Mouse (Mus musculus): ENCODE measurements around the gene Tec. TPM values are rescaled to one million over a fixed set of nuclear protein-coding genes. Genes with fewer than 3 reads are reported as not detected.

Gene Tec
- polyA plus RNA-seq, 1 experiment from 2014 or later, result 2.9 TPM

DNA sequence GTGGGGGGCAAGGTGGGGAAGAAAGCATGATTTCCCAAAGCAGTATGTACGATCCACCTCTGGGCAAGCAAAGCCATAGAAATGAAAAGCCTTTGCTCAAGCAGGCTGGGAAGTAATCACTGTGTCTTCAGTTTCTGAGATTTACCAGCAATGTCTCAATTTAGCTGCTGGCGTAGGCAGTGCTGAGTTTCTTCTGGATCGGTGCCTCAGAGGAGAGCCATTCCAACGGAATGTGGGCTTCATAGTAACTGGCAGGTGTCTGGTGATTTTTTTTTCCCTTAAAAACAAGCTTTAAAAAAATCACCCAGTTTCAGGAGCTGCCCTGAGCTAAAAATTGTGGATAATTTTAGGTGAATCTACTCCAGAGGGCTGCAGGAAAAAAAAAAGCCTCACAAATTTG lies 120.9 kb downstream of the Tec start:
- WGBS, result 86% methylated on average over 4 of the region's 4 CpGs
- no peak overlapping the region for H3K4me2 ChIP-seq (ENCODE audit: low read depth, low read length, severe bottlenecking)
- no peak overlapping the region for H3K27ac ChIP-seq (ENCODE audit: low read depth, low read length)
- H3K9me3 ChIP-seq (ENCODE audit: control insufficient read depth, low read length), result no peaks in the 10 kb centered on the region
- ATAC-seq (replicated peaks; ENCODE audit: low FRiP score), result no peak
- H3K27me3 ChIP-seq (ENCODE audit: control insufficient read depth, insufficient read depth, low read length), result no peaks in the 10 kb centered on the region
- H3K4me3 ChIP-seq (ENCODE audit: low read depth, low read length), result no peak overlapping the region
- no peak overlapping the region for H3K9ac ChIP-seq (ENCODE audit: low read length)
- no peak for DNase-seq (ENCODE audit: low spot score)
- H3K36me3 ChIP-seq (ENCODE audit: control insufficient read depth, insufficient read depth, low read length), result no peaks in the 10 kb centered on the region
- H3K4me1 ChIP-seq (replicated peaks; ENCODE audit: control insufficient read depth, insufficient read depth, low read length), result no peaks in the 10 kb centered on the region

- H3K4me3 ChIP-seq (ENCODE audit: low read depth, low read length), result no peak overlapping the region
- no peaks in the 10 kb centered on the region for H3K4me1 ChIP-seq (replicated peaks; ENCODE audit: control insufficient read depth, insufficient read depth, low read length)
- no peak for ATAC-seq (replicated peaks; ENCODE audit: low FRiP score)
- H3K36me3 ChIP-seq (ENCODE audit: control insufficient read depth, insufficient read depth, low read length), result no peaks in the 10 kb centered on the region
- WGBS, result 89% methylated on average over 4 of the region's 4 CpGs
- no peak overlapping the region for H3K9ac ChIP-seq (ENCODE audit: low read length)
- no peak for DNase-seq (ENCODE audit: low spot score)
- no peaks in the 10 kb centered on the region for H3K9me3 ChIP-seq (ENCODE audit: control insufficient read depth, low read length)
- no peak overlapping the region for H3K27ac ChIP-seq (ENCODE audit: low read depth, low read length)
- no peak overlapping the region for H3K4me2 ChIP-seq (ENCODE audit: low read depth, low read length, severe bottlenecking)
- no peaks in the 10 kb centered on the region for H3K27me3 ChIP-seq (ENCODE audit: control insufficient read depth, insufficient read depth, low read length)
Observed at GRCm38 (mm10) chr5:72746461-72746860, 121.8 kb downstream of the Tec start.

DNA sequence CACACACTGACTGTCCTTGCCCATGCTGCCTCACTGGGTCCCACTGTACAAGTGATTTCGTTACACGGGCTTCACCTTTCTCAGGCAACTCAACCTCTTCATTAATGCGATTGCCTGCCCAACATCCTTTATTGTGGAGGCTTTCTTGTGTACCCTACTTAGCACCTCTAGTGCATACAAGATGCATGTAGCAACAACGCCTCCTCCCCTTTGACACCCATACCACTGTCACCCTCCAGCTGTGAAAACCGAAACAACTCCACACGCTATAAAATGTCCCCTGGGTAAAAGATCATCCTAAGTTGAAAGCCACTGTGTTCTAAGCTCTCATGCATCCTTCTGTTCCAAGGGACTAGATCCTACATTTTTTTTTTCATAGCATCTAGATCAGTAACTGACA lies 125.2 kb downstream of the Tec start:
- no peak overlapping the region for H3K27ac ChIP-seq (ENCODE audit: low read depth, low read length)
- no peak for ATAC-seq (replicated peaks; ENCODE audit: low FRiP score)
- WGBS, result 92% methylated on average over 6 of the region's 6 CpGs
- no peak overlapping the region for H3K9ac ChIP-seq (ENCODE audit: low read length)
- no peak overlapping the region for H3K4me3 ChIP-seq (ENCODE audit: low read depth, low read length)
- no peak overlapping the region for H3K4me2 ChIP-seq (ENCODE audit: low read depth, low read length, severe bottlenecking)
- H3K27me3 ChIP-seq (ENCODE audit: control insufficient read depth, insufficient read depth, low read length), result no peaks in the 10 kb centered on the region
- no peaks in the 10 kb centered on the region for H3K36me3 ChIP-seq (ENCODE audit: control insufficient read depth, insufficient read depth, low read length)
- no peaks in the 10 kb centered on the region for H3K4me1 ChIP-seq (replicated peaks; ENCODE audit: control insufficient read depth, insufficient read depth, low read length)
- no peaks in the 10 kb centered on the region for H3K9me3 ChIP-seq (ENCODE audit: control insufficient read depth, low read length)
- no peak for DNase-seq (ENCODE audit: low spot score)

DNA sequence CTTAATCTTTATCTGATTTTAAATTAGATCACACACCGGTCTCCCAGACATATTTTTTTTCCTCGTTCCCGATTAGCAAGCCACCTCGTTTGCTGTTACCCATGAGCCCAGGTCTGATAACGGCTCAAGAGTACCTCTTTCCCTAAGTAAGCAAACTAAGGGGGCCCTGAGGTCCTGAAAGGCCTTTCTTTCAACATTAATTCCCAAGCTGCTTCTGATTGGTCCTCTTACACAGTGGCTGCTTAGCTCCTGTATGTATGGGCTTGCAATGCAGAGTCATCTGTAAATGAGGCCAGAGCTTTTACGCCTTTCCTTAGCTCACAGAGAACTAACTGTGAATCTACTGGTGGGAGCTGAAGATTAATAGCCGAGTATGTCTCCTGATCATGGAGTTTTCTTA lies 131.4 kb downstream of the Tec start:
- WGBS, result 71% methylated on average over 7 of the region's 7 CpGs
- ATAC-seq (replicated peaks; ENCODE audit: low FRiP score), result no peak

DNA sequence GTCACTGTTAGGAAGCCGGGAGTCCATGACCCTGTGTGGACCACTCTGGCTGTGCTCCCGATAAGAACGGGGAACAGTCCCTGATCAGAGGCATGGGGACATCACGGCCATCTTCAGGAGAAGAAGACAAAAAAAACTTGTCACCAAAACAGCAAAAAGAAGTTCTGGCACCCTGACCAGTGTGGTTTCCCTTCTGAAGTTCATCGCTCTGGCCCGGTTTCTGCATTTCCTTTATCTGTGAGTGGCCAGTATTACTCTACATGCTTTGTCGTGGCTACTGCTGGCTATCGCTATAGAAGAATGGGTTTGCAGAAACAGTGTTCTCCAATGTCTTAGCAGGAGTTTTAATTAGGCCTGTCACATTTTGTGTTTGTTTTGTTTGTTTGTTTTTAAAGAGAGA lies 131.8 kb downstream of the Tec start:
- no peaks in the 10 kb centered on the region for H3K36me3 ChIP-seq (ENCODE audit: control insufficient read depth, insufficient read depth, low read length)
- no peak overlapping the region for H3K4me3 ChIP-seq (ENCODE audit: low read depth, low read length)
- H3K4me2 ChIP-seq (ENCODE audit: low read depth, low read length, severe bottlenecking), result no peak overlapping the region
- DNase-seq (ENCODE audit: low spot score) (no peak), ATAC-seq (replicated peaks; ENCODE audit: low FRiP score) (no peak)
- WGBS, result 80% methylated on average over 8 of the region's 8 CpGs
- H3K9ac ChIP-seq (ENCODE audit: low read length), result no peak overlapping the region
- H3K27ac ChIP-seq (ENCODE audit: low read depth, low read length), result no peak overlapping the region
- no peaks in the 10 kb centered on the region for H3K27me3 ChIP-seq (ENCODE audit: control insufficient read depth, insufficient read depth, low read length)
- H3K9me3 ChIP-seq (ENCODE audit: control insufficient read depth, low read length), result no peaks in the 10 kb centered on the region
- no peaks in the 10 kb centered on the region for H3K4me1 ChIP-seq (replicated peaks; ENCODE audit: control insufficient read depth, insufficient read depth, low read length)

More for the DNA sequence above, 131.4 kb downstream of the Tec start:
- H3K9me3 ChIP-seq (ENCODE audit: control insufficient read depth, low read length), result no peaks in the 10 kb centered on the region
- DNase-seq (ENCODE audit: low spot score), result no peak
- no peaks in the 10 kb centered on the region for H3K36me3 ChIP-seq (ENCODE audit: control insufficient read depth, insufficient read depth, low read length)
- no peaks in the 10 kb centered on the region for H3K4me1 ChIP-seq (replicated peaks; ENCODE audit: control insufficient read depth, insufficient read depth, low read length)
- no peak overlapping the region for H3K27ac ChIP-seq (ENCODE audit: low read depth, low read length)
- H3K27me3 ChIP-seq (ENCODE audit: control insufficient read depth, insufficient read depth, low read length), result no peaks in the 10 kb centered on the region
- no peak overlapping the region for H3K4me3 ChIP-seq (ENCODE audit: low read depth, low read length)
- no peak overlapping the region for H3K4me2 ChIP-seq (ENCODE audit: low read depth, low read length, severe bottlenecking)
- H3K9ac ChIP-seq (ENCODE audit: low read length), result no peak overlapping the region

DNA sequence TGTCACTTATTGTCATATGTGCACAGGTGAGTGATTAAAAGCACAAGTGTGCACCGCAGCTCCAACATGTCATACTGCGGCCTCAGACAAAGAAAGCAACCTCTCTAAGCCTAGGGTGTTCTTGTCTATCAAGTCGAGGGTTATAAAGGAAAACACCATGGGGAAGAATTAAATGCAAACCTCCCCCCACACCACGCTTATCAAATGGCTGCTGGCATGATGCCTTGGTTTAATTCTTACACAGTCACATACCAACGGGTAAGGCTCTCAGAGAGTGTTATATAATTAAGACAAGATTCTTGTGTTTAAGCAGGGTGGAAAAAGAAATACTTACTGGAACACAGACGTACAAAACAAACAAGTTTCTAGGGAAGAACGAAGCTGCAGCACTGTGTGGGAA lies 132.5 kb downstream of the Tec start:
- H3K27ac ChIP-seq (ENCODE audit: low read depth, low read length), result no peak overlapping the region
- H3K27me3 ChIP-seq (ENCODE audit: control insufficient read depth, insufficient read depth, low read length), result no peaks in the 10 kb centered on the region
- no peak for DNase-seq (ENCODE audit: low spot score)
- H3K4me2 ChIP-seq (ENCODE audit: low read depth, low read length, severe bottlenecking), result no peak overlapping the region
- WGBS, result 72% methylated on average over 7 of the region's 7 CpGs
- no peaks in the 10 kb centered on the region for H3K36me3 ChIP-seq (ENCODE audit: control insufficient read depth, insufficient read depth, low read length)
- H3K9me3 ChIP-seq (ENCODE audit: control insufficient read depth, low read length), result no peaks in the 10 kb centered on the region
- no peak overlapping the region for H3K9ac ChIP-seq (ENCODE audit: low read length)
- H3K4me1 ChIP-seq (replicated peaks; ENCODE audit: control insufficient read depth, insufficient read depth, low read length), result no peaks in the 10 kb centered on the region
- H3K4me3 ChIP-seq (ENCODE audit: low read depth, low read length), result no peak overlapping the region
- no peak for ATAC-seq (replicated peaks; ENCODE audit: low FRiP score)

DNA sequence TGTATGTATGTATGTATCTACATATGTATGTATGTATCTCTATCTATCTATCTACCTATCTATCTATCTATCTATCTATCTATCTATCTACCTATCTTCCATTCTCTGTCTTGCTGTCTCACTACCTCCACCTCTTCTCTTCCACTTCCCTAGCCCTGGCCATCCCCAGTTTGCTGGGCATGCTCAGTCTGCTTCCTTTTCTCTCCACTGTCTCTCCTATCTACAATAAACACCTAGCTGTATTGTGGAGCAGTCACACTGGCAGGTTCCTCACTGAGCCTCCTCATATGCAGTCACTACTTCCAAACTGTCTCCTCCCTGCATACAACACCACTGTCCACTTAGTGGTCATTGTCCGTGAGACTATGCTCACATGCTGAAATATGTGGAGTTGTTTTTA lies 135.4 kb downstream of the Tec start:
- WGBS, result 92% methylated on average over 1 of the region's 1 CpGs
- no peak for DNase-seq (ENCODE audit: low spot score)
- Histone ChIP-seq H3K27me3 (ENCODE audit: control insufficient read depth, insufficient read depth, low read length) (no peaks in the 10 kb centered on the region), H3K36me3 (ENCODE audit: control insufficient read depth, insufficient read depth, low read length) (no peaks in the 10 kb centered on the region), H3K4me1 (replicated peaks; ENCODE audit: control insufficient read depth, insufficient read depth, low read length) (no peaks in the 10 kb centered on the region), H3K9ac (ENCODE audit: low read length) (no peak overlapping the region), H3K9me3 (ENCODE audit: control insufficient read depth, low read length) (no peaks in the 10 kb centered on the region), H3K27ac (ENCODE audit: low read depth, low read length) (no peak overlapping the region), H3K4me3 (ENCODE audit: low read depth, low read length) (no peak overlapping the region), H3K4me2 (ENCODE audit: low read depth, low read length, severe bottlenecking) (no peak overlapping the region)
- no peak for ATAC-seq (replicated peaks; ENCODE audit: low FRiP score)

GRCm38 (mm10) chr5:72725404-72725803 lies 142.9 kb downstream of the Tec start:
- Histone ChIP-seq H3K4me1 (replicated peaks; ENCODE audit: control insufficient read depth, insufficient read depth, low read length) (no peaks in the 10 kb centered on the region), H3K36me3 (ENCODE audit: control insufficient read depth, insufficient read depth, low read length) (no peaks in the 10 kb centered on the region), H3K27ac (ENCODE audit: low read depth, low read length) (no peak overlapping the region), H3K27me3 (ENCODE audit: control insufficient read depth, insufficient read depth, low read length) (no peaks in the 10 kb centered on the region), H3K4me3 (ENCODE audit: low read depth, low read length) (no peak overlapping the region), H3K9ac (ENCODE audit: low read length) (no peak overlapping the region), H3K9me3 (ENCODE audit: control insufficient read depth, low read length) (no peaks in the 10 kb centered on the region), H3K4me2 (ENCODE audit: low read depth, low read length, severe bottlenecking) (no peak overlapping the region)
- DNase-seq (ENCODE audit: low spot score), result no peak
- WGBS, result 81% methylated on average over 3 of the region's 3 CpGs
- no peak for ATAC-seq (replicated peaks; ENCODE audit: low FRiP score)

- Histone ChIP-seq H3K36me3 (ENCODE audit: control insufficient read depth, insufficient read depth, low read length) (no peaks in the 10 kb centered on the region), H3K4me1 (replicated peaks; ENCODE audit: control insufficient read depth, insufficient read depth, low read length) (no peaks in the 10 kb centered on the region), H3K9me3 (ENCODE audit: control insufficient read depth, low read length) (no peaks in the 10 kb centered on the region), H3K4me2 (ENCODE audit: low read depth, low read length, severe bottlenecking) (no peak overlapping the region), H3K9ac (ENCODE audit: low read length) (no peak overlapping the region), H3K27ac (ENCODE audit: low read depth, low read length) (no peak overlapping the region), H3K4me3 (ENCODE audit: low read depth, low read length) (no peak overlapping the region), H3K27me3 (ENCODE audit: control insufficient read depth, insufficient read depth, low read length) (no peaks in the 10 kb centered on the region)
- ATAC-seq (replicated peaks; ENCODE audit: low FRiP score) (no peak), DNase-seq (ENCODE audit: low spot score) (no peak)
- WGBS, result 91% methylated on average over 2 of the region's 2 CpGs
Observed at GRCm38 (mm10) chr5:72723429-72723828, 144.9 kb downstream of the Tec start.
